Mouse (Mus musculus) C2C12 (cell line): ENCODE data around the gene Mtg1.

Experiments used
- CEBPB ChIP-seq: IDR thresholded peaks from one replicate; pipeline ENCODE4 v1.6.1; 2011; ENCODE audit warnings: low read depth, mild to moderate bottlenecking, control low read depth, moderate library complexity
- CTCF ChIP-seq: IDR thresholded peaks from one replicate; pipeline ENCODE4 v1.5.1; 2011; ENCODE audit not compliant: control insufficient read depth, insufficient read depth, insufficient read length
- FOSL1 ChIP-seq: IDR thresholded peaks from one replicate; pipeline ENCODE4 v1.8.0; 2011; ENCODE audit warnings: mild to moderate bottlenecking, low read length; ENCODE audit not compliant: poor library complexity, insufficient read depth, severe bottlenecking
- USF1 ChIP-seq: IDR thresholded peaks from one replicate; pipeline ENCODE4 v1.6.1; 2011; ENCODE audit warnings: low read depth, mild to moderate bottlenecking, control low read depth, moderate library complexity

DNA sequence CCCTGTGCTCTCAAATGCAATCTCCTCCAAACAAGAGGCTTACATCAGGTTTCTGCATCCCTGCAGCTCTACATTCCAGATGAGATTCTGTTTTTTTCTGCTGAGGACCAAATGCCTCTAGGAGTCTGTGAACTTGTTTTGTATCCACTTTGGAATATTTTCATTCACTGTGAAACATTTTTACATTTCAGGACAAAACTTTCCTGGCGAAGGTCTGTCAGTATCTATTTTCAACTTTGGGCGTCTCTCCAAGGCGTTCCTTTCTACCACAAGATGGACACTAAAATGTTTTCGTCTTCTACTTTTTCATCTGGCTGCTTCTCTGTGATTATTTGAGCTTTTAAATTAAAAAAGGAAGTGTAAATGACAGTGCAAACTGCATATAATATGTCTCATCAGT lies 56.7 kb downstream of the Mtg1 start:
- TF ChIP-seq CTCF (no peak), USF1 (no peak), FOSL1 (no peak), CEBPB (no peak)
